Mouse (Mus musculus) myocyte (in vitro differentiated cells): Measurements from ENCODE around the gene Usp37. TPM values are rescaled to one million over a fixed set of nuclear protein-coding genes. Genes with fewer than 3 reads are reported as not detected.
A peak's percentile ranks its signal among the peaks of the same experiment; 100 is the strongest.

Source experiments
- H3K27me3 ChIP-seq: one replicate; pipeline ENCODE4 v1.6.1; 2011; ENCODE audit not compliant: control insufficient read depth, insufficient read depth, insufficient read length
- H3K36me3 ChIP-seq: one replicate; pipeline ENCODE4 v1.6.1; 2011; ENCODE audit not compliant: control insufficient read depth, insufficient read depth
- H3K4me2 ChIP-seq: one replicate; pipeline ENCODE4 v1.6.1; 2011; ENCODE audit warnings: low read depth, control low read depth
- H3K4me3 ChIP-seq: one replicate; pipeline ENCODE4 v1.5.1; 2011; ENCODE audit warnings: mild to moderate bottlenecking, control low read depth, moderate library complexity
- H3K79me2 ChIP-seq: one replicate; pipeline ENCODE4 v1.6.1; 2011; ENCODE audit not compliant: control insufficient read depth, insufficient read depth
- H3ac ChIP-seq: one replicate; pipeline ENCODE4 v1.6.1; 2011; ENCODE audit not compliant: control insufficient read depth, insufficient read length
- CEBPB ChIP-seq: IDR thresholded peaks from 2 replicates; pipeline ENCODE4 v1.6.1; 2011; ENCODE audit warnings: mild to moderate bottlenecking, moderate library complexity; ENCODE audit not compliant: poor library complexity, insufficient read depth, severe bottlenecking
- E2F4 ChIP-seq: IDR thresholded peaks from one replicate; pipeline ENCODE4 v1.6.1; 2011; ENCODE audit warnings: mild to moderate bottlenecking, control low read depth, moderate library complexity; ENCODE audit not compliant: insufficient read depth
- MAX ChIP-seq: IDR thresholded peaks from one replicate; pipeline ENCODE4 v1.6.1; 2011; ENCODE audit warnings: low read depth, mild to moderate bottlenecking, control low read depth
- MYOD1 ChIP-seq, 3 experiments: IDR thresholded peaks; one replicate each; pipeline ENCODE4 v1.6.1; 2011; ENCODE audit warnings: control low read depth in 2 of 3, low read depth in 2 of 3, mild to moderate bottlenecking in 2 of 3, moderate library complexity in 1 of 3; ENCODE audit not compliant: insufficient read length in 2 of 3, control insufficient read depth in 1 of 3
- MYOG ChIP-seq, 3 experiments: IDR thresholded peaks; one replicate each; pipeline ENCODE4 v1.6.1; 2011; ENCODE audit warnings: control low read depth in 2 of 3, low read depth in 2 of 3, mild to moderate bottlenecking in 2 of 3; ENCODE audit not compliant: insufficient read length in 2 of 3, control insufficient read depth in 1 of 3, insufficient read depth in 1 of 3
- POLR2A ChIP-seq: IDR thresholded peaks from one replicate; pipeline ENCODE4 v1.6.1; 2011; ENCODE audit warnings: low read depth, mild to moderate bottlenecking, control low read depth, moderate library complexity; ENCODE audit not compliant: insufficient read length
- POLR2AphosphoS2 ChIP-seq: IDR thresholded peaks from one replicate; pipeline ENCODE4 v1.6.1; 2011; ENCODE audit warnings: low read depth, control low read depth; ENCODE audit not compliant: insufficient read length
- REST ChIP-seq: IDR thresholded peaks from one replicate; pipeline ENCODE4 v1.6.1; 2011; ENCODE audit warnings: mild to moderate bottlenecking, control low read depth, moderate library complexity; ENCODE audit not compliant: insufficient read depth, insufficient read length
- SRF ChIP-seq: IDR thresholded peaks from one replicate; pipeline ENCODE4 v1.6.1; 2011; ENCODE audit warnings: low read depth; ENCODE audit not compliant: control insufficient read depth, insufficient read length
- TCF12 ChIP-seq: IDR thresholded peaks from one replicate; pipeline ENCODE4 v1.6.1; 2011; ENCODE audit warnings: mild to moderate bottlenecking, control low read depth; ENCODE audit not compliant: poor library complexity, insufficient read depth, severe bottlenecking
- TCF3 ChIP-seq: IDR thresholded peaks from one replicate; pipeline ENCODE4 v1.6.1; 2011; ENCODE audit warnings: low read depth, control low read depth; ENCODE audit not compliant: insufficient read length
- USF1 ChIP-seq: IDR thresholded peaks from one replicate; pipeline ENCODE4 v1.6.1; 2011; ENCODE audit warnings: low read depth, mild to moderate bottlenecking, control low read depth, moderate library complexity
- polyA plus RNA-seq: library from polyadenylated mRNA; unstranded; fragments of >200 nt; fragmentation: generic; extraction: Trizol; gene quantifications from one replicate; pipeline ENCODE4 v1.2.1, GENCODE M21; 2012; ENCODE audit warnings: missing spikeins

The Usp37 gene
- polyA plus RNA-seq, 1 experiment: 2.9 TPM

- H3K4me3 ChIP-seq: peak overlapping the region; percentile 30
- peaks cover 7% of the 10 kb centered on the region for H3K79me2 ChIP-seq
- no peaks in the 10 kb centered on the region for H3K36me3 ChIP-seq
- no peaks in the 10 kb centered on the region for H3K27me3 ChIP-seq
- no peak overlapping the region for H3ac ChIP-seq
- TF ChIP-seq MAX (no peak), TCF3 (no peak), CEBPB (no peak), REST (no peak), POLR2A (no peak), E2F4 (no peak), MYOD1 (IDR thresholded peaks at IDR 0.05; ENCODE audit: control insufficient read depth in 1 of 3, insufficient read length in 2 of 3, low read depth in 2 of 3) (no peak), POLR2AphosphoS2 (no peak), MYOG (IDR thresholded peaks at IDR 0.05; ENCODE audit: control insufficient read depth in 1 of 3, insufficient read depth in 1 of 3, insufficient read length in 2 of 3, low read depth in 2 of 3) (no peak), TCF12 (no peak), USF1 (no peak), SRF (no peak)
- peak overlapping the region; percentile 66 for H3K4me2 ChIP-seq
Measured at GRCm38 (mm10) chr1:74387386-74387988, 156.6 kb downstream of the Usp37 start.

- TF ChIP-seq TCF3 (no peak), CEBPB (no peak), MAX (no peak), TCF12 (no peak), POLR2AphosphoS2 (no peak), MYOG (IDR thresholded peaks at IDR 0.05; ENCODE audit: control insufficient read depth in 1 of 3, insufficient read depth in 1 of 3, insufficient read length in 2 of 3, low read depth in 2 of 3) (peak in 1 of 3 experiments; percentile 54), MYOD1 (IDR thresholded peaks at IDR 0.05; ENCODE audit: control insufficient read depth in 1 of 3, insufficient read length in 2 of 3, low read depth in 2 of 3) (peak in 1 of 3 experiments; percentile 45), REST (no peak), E2F4 (no peak), SRF (no peak), POLR2A (peak; percentile 34), USF1 (no peak)
- H3K27me3 ChIP-seq: no peaks in the 10 kb centered on the region
- H3K4me2 ChIP-seq: peak overlapping the region; percentile 66
- H3K4me3 ChIP-seq: peak overlapping the region; percentile 30
- H3ac ChIP-seq: peak overlapping the region; percentile 15
- H3K36me3 ChIP-seq: no peaks in the 10 kb centered on the region
- H3K79me2 ChIP-seq: peaks cover under 1% of the 10 kb centered on the region
Measured at GRCm38 (mm10) chr1:74386714-74387385, 157.2 kb downstream of the Usp37 start.

GRCm38 (mm10) chr1:74386363-74386713, 157.7 kb downstream of the Usp37 start:
- H3K27me3 ChIP-seq: no peaks in the 10 kb centered on the region
- no peaks in the 10 kb centered on the region for H3K36me3 ChIP-seq
- TF ChIP-seq REST: no peak
- no peak for TF ChIP-seq POLR2AphosphoS2
- TF ChIP-seq E2F4: no peak
- TF ChIP-seq MYOD1 (IDR thresholded peaks at IDR 0.05; ENCODE audit: control insufficient read depth in 1 of 3, insufficient read length in 2 of 3, low read depth in 2 of 3): no peak
- no peak for TF ChIP-seq SRF
- TF ChIP-seq TCF3: no peak
- TF ChIP-seq POLR2A: no peak
- TF ChIP-seq MYOG (IDR thresholded peaks at IDR 0.05; ENCODE audit: control insufficient read depth in 1 of 3, insufficient read depth in 1 of 3, insufficient read length in 2 of 3, low read depth in 2 of 3): no peak
- H3K4me2 ChIP-seq: peak overlapping the region; percentile 66
- H3ac ChIP-seq: peak overlapping the region; percentile 15
- H3K79me2 ChIP-seq: no peaks in the 10 kb centered on the region
- H3K4me3 ChIP-seq: peak overlapping the region; percentile 30

- no peaks in the 10 kb centered on the region for H3K36me3 ChIP-seq
- TF ChIP-seq POLR2A (no peak), POLR2AphosphoS2 (no peak), TCF3 (no peak), MYOG (IDR thresholded peaks at IDR 0.05; ENCODE audit: control insufficient read depth in 1 of 3, insufficient read depth in 1 of 3, insufficient read length in 2 of 3, low read depth in 2 of 3) (no peak), USF1 (no peak), REST (no peak), CEBPB (no peak), TCF12 (no peak), MYOD1 (IDR thresholded peaks at IDR 0.05; ENCODE audit: control insufficient read depth in 1 of 3, insufficient read length in 2 of 3, low read depth in 2 of 3) (no peak), E2F4 (no peak), SRF (no peak), MAX (no peak)
Measured at GRCm38 (mm10) chr1:74385531-74385930, 158.6 kb downstream of the Usp37 start.

More at GRCm38 (mm10) chr1:74385531-74385930, 158.6 kb downstream of the Usp37 start:
- no peaks in the 10 kb centered on the region for H3K27me3 ChIP-seq
- no peak overlapping the region for H3ac ChIP-seq
- H3K79me2 ChIP-seq: no peaks in the 10 kb centered on the region
- no peak overlapping the region for H3K4me2 ChIP-seq
- no peak overlapping the region for H3K4me3 ChIP-seq

Other genes starting within 250 kb of the Usp37 start
- 178 TPM for gene Tmbim1, start 238.7 kb downstream of the Usp37 start, polyA plus RNA-seq
- 0.10 TPM for gene Catip, start 182.2 kb downstream of the Usp37 start, polyA plus RNA-seq
- 1.0 TPM for gene Slc11a1, start 169.1 kb downstream of the Usp37 start, polyA plus RNA-seq
- gene Ctdsp1, start 152.8 kb downstream of the Usp37 start, polyA plus RNA-seq: 64.0 TPM
- gene Vil1, start 134.9 kb downstream of the Usp37 start, polyA plus RNA-seq: 0.02 TPM
- 24.4 TPM for gene Cnot9, start 38.2 kb downstream of the Usp37 start, polyA plus RNA-seq
- 0.12 TPM for gene Plcd4, start 1.4 kb downstream of the Usp37 start, polyA plus RNA-seq
- gene Zfp142, start 44.0 kb upstream of the Usp37 start, polyA plus RNA-seq: 7.1 TPM
- 22.7 TPM for gene Bcs1l, start 44.0 kb upstream of the Usp37 start, polyA plus RNA-seq
- 32.8 TPM for gene Rnf25, start 57.1 kb upstream of the Usp37 start, polyA plus RNA-seq
- gene Stk36, start 57.2 kb upstream of the Usp37 start, polyA plus RNA-seq: 5.2 TPM
- gene Ttll4, start 117.5 kb upstream of the Usp37 start, polyA plus RNA-seq: 5.1 TPM
- gene Cyp27a1, start 169.3 kb upstream of the Usp37 start, polyA plus RNA-seq: 0.42 TPM
- 24.6 TPM for gene Prkag3, start 204.9 kb upstream of the Usp37 start, polyA plus RNA-seq
- 3.1 TPM for gene Wnt6, start 227.6 kb upstream of the Usp37 start, polyA plus RNA-seq
- gene Wnt10a, start 247.2 kb upstream of the Usp37 start, polyA plus RNA-seq: 44.0 TPM